Mouse (Mus musculus): Measurements from ENCODE around the gene Mcoln2. TPM values are rescaled to one million over a fixed set of nuclear protein-coding genes. Genes with fewer than 3 reads are reported as not detected.

The Mcoln2 gene
- total RNA-seq, 1 experiment = 0.40 TPM

DNA sequence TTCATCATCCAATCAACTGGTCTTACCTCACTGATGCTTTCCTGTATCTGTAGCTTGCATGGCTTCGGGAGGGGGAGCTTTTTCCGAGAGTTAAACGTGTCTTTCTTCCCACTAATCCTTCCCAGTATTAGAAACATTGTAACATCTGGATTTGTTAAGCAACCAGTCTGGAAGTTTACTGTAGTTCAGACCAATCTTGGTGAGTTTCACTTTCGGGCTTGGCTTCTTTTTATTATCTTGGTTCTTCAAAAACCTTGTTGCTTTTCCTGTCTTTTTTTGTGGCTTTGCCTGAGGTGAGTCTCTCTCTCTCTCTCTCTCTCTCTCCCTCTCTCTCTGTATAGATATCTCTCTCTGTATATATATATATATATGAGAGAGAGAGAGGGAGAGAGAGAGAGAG is 8.4 kb downstream of the Mcoln2 start:
- DNase-seq (ENCODE audit: low read depth, low spot score) = no peak
- Histone ChIP-seq H3K27ac (ENCODE audit: insufficient read depth, low read depth, low read length, poor library complexity, severe bottlenecking) (no peak overlapping the region), H3K9me3 (ENCODE audit: control insufficient read depth, insufficient read depth, low read depth, low read length) (no peaks in the 10 kb centered on the region), H3K9ac (ENCODE audit: insufficient read depth, low read depth, low read length, poor library complexity, severe bottlenecking) (no peak overlapping the region), H3K36me3 (ENCODE audit: control insufficient read depth, insufficient read depth, low read length, poor library complexity, severe bottlenecking) (no peaks in the 10 kb centered on the region), H3K4me1 (ENCODE audit: control insufficient read depth in 2 of 2, insufficient read depth in 2 of 2, low read length in 2 of 2, poor library complexity in 1 of 2) (no peaks in the 10 kb centered on the region), H3K4me3 (ENCODE audit: insufficient read depth in 1 of 2, low read depth in 1 of 2, low read length in 2 of 2, poor library complexity in 1 of 2, severe bottlenecking in 1 of 2) (no peak overlapping the region)
- TF ChIP-seq ZNF384 (IDR thresholded peaks at IDR 0.05; ENCODE audit: low read depth, low read length) (no peak), ZC3H11A (IDR thresholded peaks at IDR 0.05; ENCODE audit: borderline replicate concordance, low read depth, low read length) (no peak), MAFK (IDR thresholded peaks at IDR 0.05; ENCODE audit: insufficient read depth, low read depth, low read length) (no peak), CHD2 (IDR thresholded peaks at IDR 0.05; ENCODE audit: low read depth, low read length) (no peak), HCFC1 (IDR thresholded peaks at IDR 0.05; ENCODE audit: borderline replicate concordance, insufficient read depth, low read length) (no peak)
- in situ Hi-C loops (cut with MboI; ENCODE audit: low sequenced_read_pairs in 2 of 2, unreplicated experiment in 2 of 2) = no loop called here

GRCm38 (mm10) chr3:146159360-146159759 is 9.7 kb downstream of the Mcoln2 start:
- H3K4me3 ChIP-seq (ENCODE audit: insufficient read depth in 1 of 2, low read depth in 1 of 2, low read length in 2 of 2, poor library complexity in 1 of 2, severe bottlenecking in 1 of 2) = no peak overlapping the region

DNA sequence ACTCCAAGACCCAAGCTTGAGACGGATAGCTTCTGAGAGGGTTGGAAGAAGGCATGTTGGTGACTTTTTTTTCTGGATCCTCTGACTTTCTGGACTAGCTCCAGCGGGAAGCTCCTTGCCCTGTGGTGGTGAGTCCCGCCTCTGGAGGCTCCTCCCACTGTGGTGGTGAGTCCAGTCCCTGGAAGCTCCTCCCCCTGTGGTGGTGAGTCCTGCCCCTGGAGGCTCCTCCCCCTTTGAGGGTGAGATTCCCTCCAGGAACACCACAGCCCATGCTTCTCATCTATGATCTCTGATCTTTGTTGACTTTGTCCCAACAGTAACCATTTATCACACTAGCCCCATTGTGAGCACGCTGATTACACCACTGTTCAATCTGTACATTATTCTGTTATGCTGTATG is 12.6 kb downstream of the Mcoln2 start:
- in situ Hi-C loops (cut with MboI; ENCODE audit: low sequenced_read_pairs in 2 of 2, unreplicated experiment in 2 of 2) = no loop called here
- DNase-seq (ENCODE audit: low read depth, low spot score) = peak; percentile 49

More at GRCm38 (mm10) chr3:146159360-146159759, 9.7 kb downstream of the Mcoln2 start:
- no peak for TF ChIP-seq HCFC1 (IDR thresholded peaks at IDR 0.05; ENCODE audit: borderline replicate concordance, insufficient read depth, low read length)
- no peak for TF ChIP-seq ZC3H11A (IDR thresholded peaks at IDR 0.05; ENCODE audit: borderline replicate concordance, low read depth, low read length)
- TF ChIP-seq ZNF384 (IDR thresholded peaks at IDR 0.05; ENCODE audit: low read depth, low read length) = no peak
- no peak for TF ChIP-seq CHD2 (IDR thresholded peaks at IDR 0.05; ENCODE audit: low read depth, low read length)
- TF ChIP-seq MAFK (IDR thresholded peaks at IDR 0.05; ENCODE audit: insufficient read depth, low read depth, low read length) = no peak
- Histone ChIP-seq H3K9me3 (ENCODE audit: control insufficient read depth, insufficient read depth, low read depth, low read length) (no peaks in the 10 kb centered on the region), H3K27ac (ENCODE audit: insufficient read depth, low read depth, low read length, poor library complexity, severe bottlenecking) (no peak overlapping the region), H3K36me3 (ENCODE audit: control insufficient read depth, insufficient read depth, low read length, poor library complexity, severe bottlenecking) (no peaks in the 10 kb centered on the region), H3K4me1 (ENCODE audit: control insufficient read depth in 2 of 2, insufficient read depth in 2 of 2, low read length in 2 of 2, poor library complexity in 1 of 2) (no peaks in the 10 kb centered on the region), H3K9ac (ENCODE audit: insufficient read depth, low read depth, low read length, poor library complexity, severe bottlenecking) (no peak overlapping the region)
- in situ Hi-C loops (cut with MboI; ENCODE audit: low sequenced_read_pairs in 2 of 2, unreplicated experiment in 2 of 2) = no loop called here
- DNase-seq (ENCODE audit: low read depth, low spot score) = no peak

GRCm38 (mm10) chr3:146169356-146169755 is 19.7 kb downstream of the Mcoln2 start:
- DNase-seq (ENCODE audit: low read depth, low spot score) = no peak
- in situ Hi-C loops (cut with MboI; ENCODE audit: low sequenced_read_pairs in 2 of 2, unreplicated experiment in 2 of 2) = no loop called here
- no peak overlapping the region for H3K4me3 ChIP-seq (ENCODE audit: insufficient read depth in 1 of 2, low read depth in 1 of 2, low read length in 2 of 2, poor library complexity in 1 of 2, severe bottlenecking in 1 of 2)
- H3K4me1 ChIP-seq (ENCODE audit: control insufficient read depth in 2 of 2, insufficient read depth in 2 of 2, low read length in 2 of 2, poor library complexity in 1 of 2) = no peaks in the 10 kb centered on the region
- H3K36me3 ChIP-seq (ENCODE audit: control insufficient read depth, insufficient read depth, low read length, poor library complexity, severe bottlenecking) = no peaks in the 10 kb centered on the region
- H3K9me3 ChIP-seq (ENCODE audit: control insufficient read depth, insufficient read depth, low read depth, low read length) = no peaks in the 10 kb centered on the region
- no peak overlapping the region for H3K9ac ChIP-seq (ENCODE audit: insufficient read depth, low read depth, low read length, poor library complexity, severe bottlenecking)
- TF ChIP-seq ZC3H11A (IDR thresholded peaks at IDR 0.05; ENCODE audit: borderline replicate concordance, low read depth, low read length) (no peak), HCFC1 (IDR thresholded peaks at IDR 0.05; ENCODE audit: borderline replicate concordance, insufficient read depth, low read length) (no peak), CHD2 (IDR thresholded peaks at IDR 0.05; ENCODE audit: low read depth, low read length) (no peak), ZNF384 (IDR thresholded peaks at IDR 0.05; ENCODE audit: low read depth, low read length) (no peak), MAFK (IDR thresholded peaks at IDR 0.05; ENCODE audit: insufficient read depth, low read depth, low read length) (no peak)
- no peak overlapping the region for H3K27ac ChIP-seq (ENCODE audit: insufficient read depth, low read depth, low read length, poor library complexity, severe bottlenecking)

More for the DNA sequence above, 12.6 kb downstream of the Mcoln2 start:
- TF ChIP-seq HCFC1 (IDR thresholded peaks at IDR 0.05; ENCODE audit: borderline replicate concordance, insufficient read depth, low read length) (no peak), MAFK (IDR thresholded peaks at IDR 0.05; ENCODE audit: insufficient read depth, low read depth, low read length) (no peak), CHD2 (IDR thresholded peaks at IDR 0.05; ENCODE audit: low read depth, low read length) (no peak), ZNF384 (IDR thresholded peaks at IDR 0.05; ENCODE audit: low read depth, low read length) (no peak), ZC3H11A (IDR thresholded peaks at IDR 0.05; ENCODE audit: borderline replicate concordance, low read depth, low read length) (no peak)
- Histone ChIP-seq H3K27ac (ENCODE audit: insufficient read depth, low read depth, low read length, poor library complexity, severe bottlenecking) (no peak overlapping the region), H3K4me3 (ENCODE audit: insufficient read depth in 1 of 2, low read depth in 1 of 2, low read length in 2 of 2, poor library complexity in 1 of 2, severe bottlenecking in 1 of 2) (no peak overlapping the region), H3K4me1 (ENCODE audit: control insufficient read depth in 2 of 2, insufficient read depth in 2 of 2, low read length in 2 of 2, poor library complexity in 1 of 2) (no peaks in the 10 kb centered on the region), H3K9ac (ENCODE audit: insufficient read depth, low read depth, low read length, poor library complexity, severe bottlenecking) (no peak overlapping the region), H3K9me3 (ENCODE audit: control insufficient read depth, insufficient read depth, low read depth, low read length) (no peaks in the 10 kb centered on the region), H3K36me3 (ENCODE audit: control insufficient read depth, insufficient read depth, low read length, poor library complexity, severe bottlenecking) (no peaks in the 10 kb centered on the region)

GRCm38 (mm10) chr3:146173030-146173429 is 23.4 kb downstream of the Mcoln2 start:
- Histone ChIP-seq H3K4me1 (ENCODE audit: control insufficient read depth in 2 of 2, insufficient read depth in 2 of 2, low read length in 2 of 2, poor library complexity in 1 of 2) (no peaks in the 10 kb centered on the region), H3K4me3 (ENCODE audit: insufficient read depth in 1 of 2, low read depth in 1 of 2, low read length in 2 of 2, poor library complexity in 1 of 2, severe bottlenecking in 1 of 2) (no peak overlapping the region), H3K9me3 (ENCODE audit: control insufficient read depth, insufficient read depth, low read depth, low read length) (no peaks in the 10 kb centered on the region), H3K27ac (ENCODE audit: insufficient read depth, low read depth, low read length, poor library complexity, severe bottlenecking) (no peak overlapping the region), H3K36me3 (ENCODE audit: control insufficient read depth, insufficient read depth, low read length, poor library complexity, severe bottlenecking) (no peaks in the 10 kb centered on the region), H3K9ac (ENCODE audit: insufficient read depth, low read depth, low read length, poor library complexity, severe bottlenecking) (no peak overlapping the region)
- TF ChIP-seq CHD2 (IDR thresholded peaks at IDR 0.05; ENCODE audit: low read depth, low read length) = no peak
- no peak for TF ChIP-seq HCFC1 (IDR thresholded peaks at IDR 0.05; ENCODE audit: borderline replicate concordance, insufficient read depth, low read length)
- no peak for TF ChIP-seq MAFK (IDR thresholded peaks at IDR 0.05; ENCODE audit: insufficient read depth, low read depth, low read length)
- TF ChIP-seq ZC3H11A (IDR thresholded peaks at IDR 0.05; ENCODE audit: borderline replicate concordance, low read depth, low read length) = no peak
- TF ChIP-seq ZNF384 (IDR thresholded peaks at IDR 0.05; ENCODE audit: low read depth, low read length) = no peak
- no peak for DNase-seq (ENCODE audit: low read depth, low spot score)
- in situ Hi-C loops (cut with MboI; ENCODE audit: low sequenced_read_pairs in 2 of 2, unreplicated experiment in 2 of 2) = no loop called here
